Mouse (Mus musculus): ENCODE measurements around the gene Fubp1. TPM values are rescaled to one million over a fixed set of nuclear protein-coding genes. Genes with fewer than 3 reads are reported as not detected.
A peak's percentile ranks its signal among the peaks of the same experiment; 100 is the strongest.

The Fubp1 gene
- polyA plus RNA-seq (2015; fragmentation: Nextera tagmentation; extraction: Ambion mirVana): 178 and 189 TPM in 2 replicates

GRCm38 (mm10) chr3:152209967-152210634 lies at the start of gene Fubp1, which contains the start of gene Dnajb4:
Fubp1 (plus strand) TSS chr3:152210422.
Dnajb4 (minus strand) TSS chr3:152210302.
- no peaks in the 10 kb centered on the region for H3K27me3 ChIP-seq (ENCODE audit: insufficient read depth, low read length)

GRCm38 (mm10) chr3:152160607-152161006 lies 49.6 kb upstream of the Fubp1 start:
- ATAC-seq (replicated peaks; ENCODE audit: low FRiP score, low read depth) (no peak), DNase-seq (ENCODE audit: low spot score) (no peak)
- no peaks in the 10 kb centered on the region for H3K4me1 ChIP-seq (replicated peaks; ENCODE audit: insufficient read depth, low read length)
- no peak for TF ChIP-seq CTCF (IDR thresholded peaks at IDR 0.05; ENCODE audit: low read depth)
- H3K4me2 ChIP-seq (ENCODE audit: low read length): no peak overlapping the region
- WGBS: 55% methylated on average over 4 of the region's 4 CpGs
- no peak overlapping the region for H3K9ac ChIP-seq (ENCODE audit: low read depth, low read length)
- no peak overlapping the region for H3K4me3 ChIP-seq (replicated peaks; ENCODE audit: low read depth, low read length)
- no peaks in the 10 kb centered on the region for H3K36me3 ChIP-seq (ENCODE audit: insufficient read depth, low read length)
- no peaks in the 10 kb centered on the region for H3K9me3 ChIP-seq (replicated peaks; ENCODE audit: low read length)
- no peaks in the 10 kb centered on the region for H3K27me3 ChIP-seq (ENCODE audit: insufficient read depth, low read length)
- H3K27ac ChIP-seq: no peak overlapping the region

More at GRCm38 (mm10) chr3:152209967-152210634, at the start of gene Fubp1, which contains the start of gene Dnajb4:
- no peak for TF ChIP-seq CTCF (IDR thresholded peaks at IDR 0.05; ENCODE audit: low read depth)
- WGBS: under 1% methylated on average over 75 of the region's 85 CpGs
- Histone ChIP-seq H3K9me3 (replicated peaks; ENCODE audit: low read length) (no peaks in the 10 kb centered on the region), H3K27ac (peak within 1 kb of the TSS; percentile 99), H3K36me3 (ENCODE audit: insufficient read depth, low read length) (no peaks in the 10 kb centered on the region), H3K4me1 (replicated peaks; ENCODE audit: insufficient read depth, low read length) (peaks cover 21% of the 10 kb centered on the region), H3K4me2 (ENCODE audit: low read length) (peak within 1 kb of the TSS; percentile 82), H3K4me3 (replicated peaks; ENCODE audit: low read depth, low read length) (peak within 1 kb of the TSS; percentile 94), H3K9ac (ENCODE audit: low read depth, low read length) (peak within 1 kb of the TSS; percentile 100)
- DNase-seq (ENCODE audit: low spot score): peak; percentile 99
- ATAC-seq (replicated peaks; ENCODE audit: low FRiP score, low read depth): peak; percentile 97

DNA sequence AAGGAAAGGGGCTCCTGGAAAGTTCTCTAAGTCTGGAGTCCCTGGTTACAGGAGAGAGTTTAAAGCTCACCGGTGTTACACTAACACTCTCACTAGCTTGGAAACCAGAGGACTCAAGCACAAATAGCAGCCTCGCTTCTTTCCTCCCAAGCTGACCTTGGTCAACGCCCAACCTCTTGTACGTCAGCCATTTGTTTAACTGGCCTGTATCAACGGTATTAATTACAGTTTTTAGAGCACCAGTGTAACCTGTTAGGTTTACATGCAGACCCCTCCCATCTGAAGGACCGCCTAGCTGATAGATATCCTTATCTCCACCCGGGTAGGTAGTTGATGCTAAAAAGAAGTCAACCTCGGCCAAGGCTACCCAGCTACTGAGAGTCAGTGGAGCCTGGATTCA lies 46.9 kb upstream of the Fubp1 start:
- no peak for TF ChIP-seq CTCF (IDR thresholded peaks at IDR 0.05; ENCODE audit: low read depth)

DNA sequence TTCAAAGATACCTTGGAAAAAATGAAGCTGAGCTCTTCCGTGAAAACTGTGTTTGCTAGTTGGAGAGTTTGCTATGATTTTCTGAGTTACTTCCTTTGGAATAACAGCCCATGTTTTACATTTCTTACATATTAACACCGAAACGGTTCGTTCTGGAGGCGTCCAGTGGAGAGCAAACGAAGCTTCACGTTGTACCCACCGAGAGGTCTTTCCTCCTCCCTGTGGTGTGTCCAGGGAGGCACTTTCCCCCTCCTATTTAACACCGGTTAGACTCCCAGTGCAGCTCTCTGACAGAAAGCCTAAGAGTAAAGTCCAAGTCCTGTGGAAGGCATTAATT lies 45.2 kb upstream of the Fubp1 start:
- WGBS: 40% methylated on average over 9 of the region's 9 CpGs
- H3K4me1 ChIP-seq (replicated peaks; ENCODE audit: insufficient read depth, low read length): no peaks in the 10 kb centered on the region; the same call in 1 of the 2 replicates
- H3K27me3 ChIP-seq (ENCODE audit: insufficient read depth, low read length): no peaks in the 10 kb centered on the region
- peak overlapping the region; percentile 58 for H3K4me3 ChIP-seq (replicated peaks; ENCODE audit: low read depth, low read length)
- no peaks in the 10 kb centered on the region for H3K36me3 ChIP-seq (ENCODE audit: insufficient read depth, low read length)
- peak overlapping the region; percentile 74 for H3K27ac ChIP-seq
- TF ChIP-seq CTCF (IDR thresholded peaks at IDR 0.05; ENCODE audit: low read depth): no peak
- H3K9me3 ChIP-seq (replicated peaks; ENCODE audit: low read length): no peaks in the 10 kb centered on the region
- H3K9ac ChIP-seq (ENCODE audit: low read depth, low read length): peak overlapping the region; percentile 58
- H3K4me2 ChIP-seq (ENCODE audit: low read length): peak overlapping the region; percentile 93
- ATAC-seq (replicated peaks; ENCODE audit: low FRiP score, low read depth) (no peak), DNase-seq (ENCODE audit: low spot score) (no peak)

More for the DNA sequence above, 46.9 kb upstream of the Fubp1 start:
- no peaks in the 10 kb centered on the region for H3K9me3 ChIP-seq (replicated peaks; ENCODE audit: low read length)
- ATAC-seq (replicated peaks; ENCODE audit: low FRiP score, low read depth) (no peak), DNase-seq (ENCODE audit: low spot score) (no peak)
- H3K9ac ChIP-seq (ENCODE audit: low read depth, low read length): no peak overlapping the region
- H3K4me1 ChIP-seq (replicated peaks; ENCODE audit: insufficient read depth, low read length): no peaks in the 10 kb centered on the region; the same call in 1 of the 2 replicates
- no peaks in the 10 kb centered on the region for H3K36me3 ChIP-seq (ENCODE audit: insufficient read depth, low read length)
- H3K27me3 ChIP-seq (ENCODE audit: insufficient read depth, low read length): no peaks in the 10 kb centered on the region
- WGBS: 70% methylated on average over 8 of the region's 8 CpGs
- no peak overlapping the region for H3K27ac ChIP-seq
- H3K4me3 ChIP-seq (replicated peaks; ENCODE audit: low read depth, low read length): no peak overlapping the region
- H3K4me2 ChIP-seq (ENCODE audit: low read length): no peak overlapping the region

- no peaks in the 10 kb centered on the region for H3K27me3 ChIP-seq (ENCODE audit: insufficient read depth, low read length)
- H3K9me3 ChIP-seq (replicated peaks; ENCODE audit: low read length): no peaks in the 10 kb centered on the region
- H3K36me3 ChIP-seq (ENCODE audit: insufficient read depth, low read length): no peaks in the 10 kb centered on the region
- peak; percentile 87 for ATAC-seq (replicated peaks; ENCODE audit: low FRiP score, low read depth)
- peak overlapping the region; percentile 93 for H3K4me2 ChIP-seq (ENCODE audit: low read length)
- WGBS: 3% methylated on average over 53 of the region's 53 CpGs
- DNase-seq (ENCODE audit: low spot score): peak; percentile 47
- H3K4me3 ChIP-seq (replicated peaks; ENCODE audit: low read depth, low read length): peak overlapping the region; percentile 58
- no peak for TF ChIP-seq CTCF (IDR thresholded peaks at IDR 0.05; ENCODE audit: low read depth)
- H3K9ac ChIP-seq (ENCODE audit: low read depth, low read length): peak overlapping the region; percentile 58
- H3K27ac ChIP-seq: peak overlapping the region; percentile 74
- H3K4me1 ChIP-seq (replicated peaks; ENCODE audit: insufficient read depth, low read length): no peaks in the 10 kb centered on the region; the same call in 1 of the 2 replicates
Observed at GRCm38 (mm10) chr3:152165351-152166098, 44.7 kb upstream of the Fubp1 start.

- H3K27me3 ChIP-seq (ENCODE audit: insufficient read depth, low read length): no peaks in the 10 kb centered on the region
- DNase-seq (ENCODE audit: low spot score) (no peak), ATAC-seq (replicated peaks; ENCODE audit: low FRiP score, low read depth) (0 out of 2 replicates have a peak, but pooled peaks have one; percentile 9)
- no peak for TF ChIP-seq CTCF (IDR thresholded peaks at IDR 0.05; ENCODE audit: low read depth)
- H3K27ac ChIP-seq: peak within 1 kb of the TSS; percentile 74
- peak within 1 kb of the TSS; percentile 93 for H3K4me2 ChIP-seq (ENCODE audit: low read length)
- H3K9me3 ChIP-seq (replicated peaks; ENCODE audit: low read length): no peaks in the 10 kb centered on the region
- H3K4me3 ChIP-seq (replicated peaks; ENCODE audit: low read depth, low read length): peak within 1 kb of the TSS; percentile 58
- H3K4me1 ChIP-seq (replicated peaks; ENCODE audit: insufficient read depth, low read length): peaks cover under 1% of the 10 kb centered on the region; the same call in 1 of the 2 replicates
- 20% methylated on average over 10 of the region's 10 CpGs for WGBS
- H3K9ac ChIP-seq (ENCODE audit: low read depth, low read length): peak within 1 kb of the TSS; percentile 58
- H3K36me3 ChIP-seq (ENCODE audit: insufficient read depth, low read length): no peaks in the 10 kb centered on the region
Observed at GRCm38 (mm10) chr3:152166099-152166423, 44.2 kb upstream of the Fubp1 start, which contains the start of gene Gipc2. Gipc2 (minus strand) TSS chr3:152166230.
